Mouse (Mus musculus) activated CD4-positive, CD25-positive, alpha-beta regulatory T cell, adult 4 months (primary cell): ENCODE results near the gene Tvp23b. TPM values are rescaled to one million over a fixed set of nuclear protein-coding genes. Genes with fewer than 3 reads are reported as not detected.

Source experiments
- ATAC-seq: one replicate; pipeline ENCODE4 v1.8.0; 2017
- polyA plus RNA-seq, 2 experiments: library from polyadenylated mRNA; unstranded; fragments of 100-300 nt; shearing (Covaris generic); gene quantifications; one replicate each; pipeline ENCODE4 v1.2.1; 2017

Tvp23b gene
- polyA plus RNA-seq, 2 experiments from 2014 or later: 51.3 to 60.7 TPM

DNA sequence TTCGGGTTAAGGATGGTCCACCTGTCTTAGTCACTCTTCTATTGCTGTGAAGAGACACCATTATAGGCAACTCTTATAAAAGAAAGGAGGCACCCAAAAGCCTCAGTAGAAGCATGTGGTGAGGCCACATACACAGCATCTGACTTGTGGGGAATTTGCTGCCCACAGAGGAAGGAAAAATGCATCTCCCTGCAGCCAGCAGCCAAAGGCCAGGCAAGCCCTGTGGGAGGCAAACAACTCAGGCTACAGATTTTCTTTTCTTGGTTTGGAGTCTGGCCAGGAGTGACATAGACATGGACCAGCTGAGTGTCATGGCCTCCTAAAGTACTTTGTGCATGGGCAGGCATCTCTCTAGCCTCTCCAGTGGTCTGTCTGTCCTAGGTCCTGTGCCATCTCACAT, 70.3 kb downstream of the Tvp23b start:
- ATAC-seq: no peak

- ATAC-seq: no peak
Measured at GRCm38 (mm10) chr11:62951012-62951411, 71.8 kb downstream of the Tvp23b start, which contains the start of gene Cdrt4. Gene Cdrt4, plus strand, starts transcription at chr11:62951193.

DNA sequence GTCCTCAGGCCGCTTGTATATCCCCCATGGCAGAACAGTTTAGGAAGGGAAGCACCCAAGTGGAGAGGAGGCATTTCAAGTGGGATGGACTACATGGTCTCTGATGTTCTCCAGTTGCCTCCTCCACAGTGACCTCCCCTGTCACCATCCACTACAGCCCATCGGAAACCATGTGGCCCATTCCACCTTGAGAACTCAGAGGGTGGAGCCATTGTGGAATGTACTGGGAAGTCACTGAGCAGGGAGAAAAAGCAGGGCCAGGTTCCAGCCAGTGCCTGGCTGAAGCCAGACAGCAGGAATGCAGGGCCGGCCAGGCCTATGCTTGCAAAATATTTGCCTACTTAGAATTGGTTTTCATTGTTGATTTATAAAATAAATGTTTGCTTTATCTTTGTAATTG, 75.5 kb downstream of the Tvp23b start:
- ATAC-seq: no peak

GRCm38 (mm10) chr11:62955186-62955585, 75.9 kb downstream of the Tvp23b start:
- no peak for ATAC-seq

DNA sequence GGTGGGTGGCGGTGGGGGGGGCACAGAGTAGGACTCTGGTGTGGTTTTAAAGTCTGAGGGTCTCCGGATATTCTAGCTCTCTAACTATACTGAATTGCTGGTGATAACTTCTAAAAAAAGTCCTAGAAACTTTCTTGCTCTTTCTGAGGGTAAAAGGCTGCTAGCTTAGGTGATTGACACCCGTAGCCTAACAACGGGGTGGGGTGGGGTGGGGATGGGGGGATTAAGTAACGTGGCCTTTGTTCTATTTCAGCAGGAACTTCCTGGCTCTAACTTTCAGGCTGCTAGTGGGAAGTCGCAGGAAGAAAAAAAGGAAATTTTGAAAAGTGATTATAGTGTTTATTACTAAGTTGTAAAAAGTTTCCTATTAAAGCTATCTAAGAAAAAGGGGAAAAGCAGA, 76.5 kb downstream of the Tvp23b start:
- ATAC-seq: no peak

GRCm38 (mm10) chr11:62957626-62958180, 78.4 kb downstream of the Tvp23b start:
- ATAC-seq: no peak

DNA sequence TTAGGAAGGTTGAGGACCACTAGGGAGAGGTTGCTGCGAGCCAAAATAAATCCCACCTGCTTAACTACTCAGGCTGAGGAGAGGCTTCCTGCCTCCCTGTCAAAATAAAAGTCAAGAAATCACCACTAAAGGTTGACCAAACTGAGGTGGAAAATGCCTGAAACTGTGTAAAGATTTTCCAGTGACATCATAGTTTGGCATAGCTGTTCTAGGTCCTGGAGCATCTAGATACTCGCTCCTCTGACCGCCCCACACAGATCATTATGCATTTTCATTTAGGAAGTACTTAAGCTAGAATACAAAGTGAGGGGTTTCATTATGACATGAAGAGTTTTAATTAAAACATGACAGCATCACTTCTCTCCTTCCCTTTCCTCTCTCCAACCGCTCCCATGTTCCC, 84.0 kb downstream of the Tvp23b start:
- no peak for ATAC-seq

DNA sequence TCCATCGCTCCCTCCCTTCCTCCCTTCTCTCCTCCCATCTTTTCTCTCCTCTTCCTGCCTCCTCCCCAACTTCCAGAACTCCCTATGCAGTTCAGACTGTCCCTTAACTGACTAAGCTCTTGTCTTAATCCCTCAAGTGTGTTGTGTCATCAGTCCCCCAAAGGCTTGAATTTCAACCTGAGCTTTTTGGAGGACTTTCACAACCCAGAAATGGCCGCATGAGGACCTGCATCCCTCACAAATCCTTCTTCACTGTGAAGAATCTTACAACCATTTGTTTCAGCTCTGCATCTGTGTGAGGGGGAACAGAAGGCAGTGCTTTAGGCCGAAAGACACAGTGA, 87.1 kb downstream of the Tvp23b start:
- no peak for ATAC-seq

Other genes with a start within 250 kb of the Tvp23b start
- gene Lrrc75a, start 230.9 kb upstream of the Tvp23b start, polyA plus RNA-seq: 1 to 10 TPM; 1.0 to 1.7 TPM
- gene Mmgt2, start 230.8 kb upstream of the Tvp23b start, polyA plus RNA-seq: 10 to 100 TPM; 32.9 to 42.3 TPM
- gene Zfp287, start 147.6 kb upstream of the Tvp23b start, polyA plus RNA-seq: 10 to 100 TPM; 17.0 to 20.4 TPM
- gene Gm10428, start 126.4 kb upstream of the Tvp23b start, polyA plus RNA-seq: not detected
- 1 to 10 TPM; 1.5 to 2.7 TPM for gene Zfp286, start 90.0 kb upstream of the Tvp23b start, polyA plus RNA-seq
- 1 to 10 TPM; 2.5 to 7.1 TPM for gene Trim16, start 59.2 kb upstream of the Tvp23b start, polyA plus RNA-seq
- 1 to 10 TPM; 3.5 to 9.7 TPM for gene Fbxw10, start 32.4 kb upstream of the Tvp23b start, polyA plus RNA-seq
- not detected for gene Cdrt4, start 71.7 kb downstream of the Tvp23b start, polyA plus RNA-seq
- gene Tekt3, start 182.2 kb downstream of the Tvp23b start, polyA plus RNA-seq: not detected
- gene Pmp22, start 249.5 kb downstream of the Tvp23b start, polyA plus RNA-seq: not detected